Mouse (Mus musculus): Measurements from ENCODE around the gene Ttc33. TPM values are rescaled to one million over a fixed set of nuclear protein-coding genes. Genes with fewer than 3 reads are reported as not detected.
"Not testable (repeated sequence)": the region's sequence is repeated elsewhere in the genome, so short reads cannot be mapped to it uniquely, and the experiment has no call there.

Gene Ttc33
- total RNA-seq, 2 experiments from 2014 or later: 32.7 to 35.4 TPM

DNA sequence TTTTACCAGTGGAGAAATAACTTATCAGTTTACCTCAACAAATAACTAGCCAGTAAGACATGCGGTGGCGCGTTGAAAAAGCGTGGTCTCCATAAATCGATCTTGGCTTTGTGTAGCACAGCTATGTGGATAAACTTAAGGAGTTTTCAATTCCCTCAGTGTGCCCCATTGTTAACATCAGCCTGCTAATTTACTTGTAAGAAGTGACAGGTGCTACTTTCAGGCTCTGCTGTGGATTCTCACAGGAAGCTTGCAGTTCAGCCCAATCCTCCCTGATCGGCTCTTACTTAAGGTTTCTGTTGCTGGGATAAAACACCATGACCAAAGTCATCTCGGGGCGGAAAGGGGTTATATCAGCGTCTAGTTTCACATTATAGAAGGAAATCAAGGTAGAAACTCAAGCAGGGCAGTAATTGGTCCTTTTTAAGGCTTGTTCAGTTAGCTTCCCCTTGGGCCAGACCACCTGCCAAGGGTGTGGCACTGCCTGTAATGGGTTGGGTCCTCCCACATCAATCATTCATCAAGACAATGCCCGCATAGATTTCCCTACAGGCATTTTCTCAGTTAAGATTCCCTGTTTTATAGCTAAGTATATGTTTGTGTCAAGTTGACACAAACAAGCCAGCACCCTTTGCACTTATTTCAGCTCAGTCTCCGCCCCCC, 526 bp upstream of the Ttc33 start:
- DNase-seq: no peak

- DNase-seq: no peak
These were observed 959 bp downstream of the Ttc33 start for GRCm38 (mm10) chr15:5186293-5186675.

DNA sequence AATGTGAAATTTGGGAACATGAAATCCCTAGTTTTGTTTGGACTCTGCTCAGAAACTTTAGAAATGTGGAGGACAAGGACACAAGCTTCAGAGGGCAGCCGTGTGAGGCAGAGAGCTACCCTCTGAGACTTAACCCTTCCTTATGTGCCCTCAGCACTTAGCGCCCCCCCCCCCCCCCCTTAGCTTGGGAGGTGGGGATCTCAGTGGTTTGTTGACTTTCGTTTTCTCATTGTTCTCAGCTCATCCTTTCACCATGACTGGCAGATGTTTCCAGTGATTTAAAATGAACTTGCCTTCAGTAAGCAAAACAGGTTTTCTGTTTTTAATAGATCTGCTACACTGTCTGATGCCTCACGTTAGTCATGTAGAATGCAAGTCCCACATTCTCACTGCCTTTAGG, 1.8 kb downstream of the Ttc33 start:
- DNase-seq: no peak

DNA sequence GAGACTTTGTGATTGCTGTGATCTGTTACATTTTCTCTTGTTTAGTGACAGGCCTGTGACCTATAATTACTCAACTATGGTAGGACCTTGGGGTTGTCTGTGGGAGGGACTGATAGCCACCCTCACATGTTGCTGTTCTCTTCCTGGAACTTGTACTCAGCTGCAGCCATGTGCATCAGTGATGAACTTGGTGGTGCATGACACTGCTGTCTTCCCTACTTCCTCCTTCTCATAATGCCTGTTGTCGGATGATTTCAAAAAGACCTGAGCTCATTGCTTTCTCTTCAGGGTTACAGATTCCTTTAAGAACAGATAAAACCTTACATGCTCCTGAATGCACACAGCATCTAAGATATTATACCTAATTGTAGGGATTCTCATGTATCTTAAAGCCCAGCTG, 2.7 kb downstream of the Ttc33 start:
- no peak for DNase-seq

GRCm38 (mm10) chr15:5189504-5190093, 4.3 kb downstream of the Ttc33 start:
- no peak for DNase-seq

- no peak for DNase-seq
These were observed 8.5 kb downstream of the Ttc33 start for GRCm38 (mm10) chr15:5193833-5194232.

GRCm38 (mm10) chr15:5194446-5194845, 9.1 kb downstream of the Ttc33 start:
- peak; percentile 26 for DNase-seq

- no peak for DNase-seq
These were observed 9.6 kb downstream of the Ttc33 start for GRCm38 (mm10) chr15:5194931-5195330.

DNA sequence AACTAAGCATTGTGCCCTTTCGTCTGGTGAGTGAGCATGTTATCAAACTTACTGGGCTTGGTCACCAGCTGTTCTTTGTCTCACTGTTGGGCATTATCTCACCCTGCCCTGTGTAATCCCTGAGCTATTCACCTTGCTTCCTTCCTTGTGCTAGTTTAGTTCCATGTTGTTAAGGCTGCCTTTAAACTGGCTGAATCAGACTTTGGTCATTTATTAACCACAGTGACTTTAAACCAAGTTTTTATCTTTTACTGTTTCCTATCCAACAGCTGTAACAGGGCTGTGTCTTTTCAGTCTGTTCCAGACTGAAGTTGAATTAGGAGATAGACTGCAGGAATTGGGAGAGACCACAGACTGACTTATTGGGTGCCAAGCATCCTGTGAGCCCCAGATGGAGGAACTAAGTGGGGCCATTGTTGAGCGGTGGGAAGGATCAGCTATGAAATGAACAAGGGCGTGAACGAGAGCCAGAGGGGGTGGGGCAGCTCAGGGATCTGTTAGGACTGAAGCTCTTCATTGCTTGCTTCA, 10.7 kb downstream of the Ttc33 start:
- DNase-seq: no peak

DNA sequence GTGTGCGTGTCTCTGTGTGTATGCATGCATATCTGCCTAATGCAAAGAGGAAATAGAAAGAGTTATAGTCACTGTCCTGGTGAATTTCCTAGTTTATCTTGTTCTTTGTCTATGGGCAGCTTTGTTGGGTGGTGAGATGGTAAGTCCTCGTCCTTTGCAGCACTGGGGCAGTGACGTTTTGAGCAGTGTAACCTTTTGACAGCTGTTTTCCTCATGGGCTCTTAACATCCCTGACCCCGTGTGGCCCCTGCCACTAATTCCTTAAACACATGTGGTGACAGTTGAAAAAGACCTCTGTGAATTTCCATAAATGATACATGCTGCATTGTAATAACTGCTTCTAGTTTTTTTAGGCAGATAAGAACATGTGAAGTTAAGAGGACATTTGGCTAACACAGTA, 11.4 kb downstream of the Ttc33 start:
- DNase-seq: no peak

GRCm38 (mm10) chr15:5205222-5205621, 19.9 kb downstream of the Ttc33 start:
- no peak for DNase-seq

DNA sequence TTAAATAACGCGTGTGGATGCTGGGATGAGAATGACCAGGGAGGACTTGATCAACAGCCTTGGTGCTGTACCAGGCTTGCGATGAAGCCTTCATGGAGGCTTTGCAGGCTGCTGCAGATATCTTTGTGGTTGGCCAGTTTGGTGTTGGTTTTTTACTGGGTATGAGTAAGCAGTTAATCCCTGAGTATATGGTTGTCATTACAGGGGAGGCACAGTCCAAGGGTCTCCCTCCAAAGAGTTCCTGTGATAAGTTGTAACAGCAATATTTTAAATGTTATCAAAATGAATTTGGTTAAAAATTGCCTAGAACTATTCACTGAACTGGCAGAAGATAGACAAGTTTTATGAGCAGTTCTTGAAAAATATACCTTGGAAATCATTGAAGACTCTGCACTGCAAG, 23.8 kb downstream of the Ttc33 start:
- DNase-seq: no peak

GRCm38 (mm10) chr15:5220491-5220890, 35.2 kb downstream of the Ttc33 start:
- no peak for DNase-seq

DNA sequence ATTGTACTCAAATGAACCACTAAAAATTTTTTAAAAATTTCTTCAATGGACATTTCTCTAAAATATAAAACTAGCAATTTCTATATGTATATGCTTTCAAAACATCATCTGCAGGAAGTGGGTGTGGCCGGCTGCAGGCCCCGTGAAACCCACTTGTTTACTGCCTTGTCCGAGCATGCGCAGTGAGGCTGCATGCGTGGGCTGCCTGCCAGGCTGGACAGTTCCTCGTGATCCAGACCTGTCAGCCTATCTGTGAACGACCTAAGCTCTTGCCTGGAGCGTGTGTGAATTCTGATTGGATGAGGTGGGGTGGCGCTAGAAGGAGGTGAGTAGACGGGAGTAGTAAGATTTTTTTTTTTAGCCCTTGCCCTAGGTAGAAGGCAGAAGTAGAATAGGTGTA, 45.4 kb downstream of the Ttc33 start:
- DNase-seq: not testable (repeated sequence)

DNA sequence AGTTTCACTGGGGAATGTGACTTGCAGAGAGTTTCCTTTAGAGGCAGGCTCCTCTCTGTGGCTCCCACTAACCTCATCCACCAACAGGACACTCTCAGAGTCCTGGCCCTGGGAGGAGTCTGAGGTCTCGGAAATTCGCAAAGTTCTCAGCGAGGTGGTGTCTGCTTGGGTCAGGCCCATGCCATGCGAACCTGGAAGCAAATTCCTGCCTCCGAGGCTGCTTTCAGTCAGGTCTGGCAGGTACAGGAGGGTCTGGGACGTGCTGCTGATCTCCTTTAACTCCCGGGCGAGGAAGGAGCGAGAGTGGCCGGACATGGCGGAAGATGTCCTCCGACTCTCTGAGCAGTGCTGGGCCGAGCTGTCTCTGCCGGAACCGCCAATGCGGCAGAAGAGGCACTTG, 49.3 kb downstream of the Ttc33 start:
- DNase-seq: no peak

GRCm38 (mm10) chr15:5235527-5235926, 50.2 kb downstream of the Ttc33 start:
- peak; percentile 42 for DNase-seq

GRCm38 (mm10) chr15:5236538-5236937, 51.2 kb downstream of the Ttc33 start:
- peak; percentile 89 for DNase-seq

GRCm38 (mm10) chr15:5237012-5237660, 51.8 kb downstream of the Ttc33 start:
- no peak for DNase-seq

DNA sequence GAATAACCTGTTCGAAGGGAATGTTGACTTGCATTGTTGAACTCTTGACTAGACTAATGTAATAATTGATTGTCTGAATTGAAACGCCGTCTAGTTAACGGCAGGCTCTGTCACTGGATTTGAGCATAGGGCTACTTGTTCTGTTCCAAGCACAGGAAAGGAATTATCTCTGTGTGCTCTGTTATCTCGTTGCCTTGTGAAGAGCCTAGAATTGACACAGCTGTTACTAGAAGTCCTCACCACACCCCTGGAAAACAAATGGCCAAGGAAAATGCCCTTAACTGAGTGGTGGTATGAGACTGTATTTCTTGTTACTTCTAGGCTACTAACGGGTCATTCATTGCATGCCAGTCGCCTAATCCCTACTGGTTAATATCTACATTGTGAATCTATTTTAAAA, 52.7 kb downstream of the Ttc33 start:
- no peak for DNase-seq

DNA sequence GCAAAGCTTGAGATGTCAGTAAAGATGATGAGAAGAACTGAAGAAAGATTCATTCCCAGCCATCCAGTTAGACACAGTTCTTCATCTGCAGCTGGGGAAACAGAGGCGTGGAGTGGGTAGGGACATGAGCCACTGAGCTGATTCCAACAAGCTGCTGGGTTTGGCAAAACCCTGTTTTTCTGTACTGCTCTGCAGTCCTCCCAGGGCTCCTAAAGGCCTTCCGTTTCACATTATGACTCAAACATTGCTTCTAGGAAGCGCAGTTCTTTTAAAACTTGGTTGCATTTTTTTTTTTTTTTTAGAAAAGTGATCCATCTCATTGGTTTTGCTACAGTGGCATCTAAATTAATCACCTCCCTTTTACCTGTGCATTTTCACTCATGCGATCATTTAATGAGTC, 53.2 kb downstream of the Ttc33 start:
- no peak for DNase-seq

DNA sequence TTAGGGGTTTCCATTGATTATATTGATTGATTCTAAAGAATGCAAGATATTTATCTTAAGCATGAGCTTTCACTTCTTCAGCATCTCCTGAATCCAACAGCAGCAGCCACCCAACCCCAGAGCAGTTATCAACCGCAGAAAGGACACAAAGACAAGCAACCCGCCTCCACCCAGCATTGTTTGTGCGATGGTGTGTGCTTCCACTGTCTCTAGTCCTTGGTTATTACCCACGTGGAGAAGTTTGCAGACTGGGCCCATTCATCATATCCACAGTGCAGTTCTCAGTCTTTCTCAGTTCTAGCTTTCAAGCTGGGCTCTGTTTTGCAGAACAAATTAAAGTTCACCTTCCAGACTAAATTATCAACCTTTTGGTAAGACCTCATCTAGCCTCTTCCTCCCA, 54.0 kb downstream of the Ttc33 start:
- DNase-seq: no peak

DNA sequence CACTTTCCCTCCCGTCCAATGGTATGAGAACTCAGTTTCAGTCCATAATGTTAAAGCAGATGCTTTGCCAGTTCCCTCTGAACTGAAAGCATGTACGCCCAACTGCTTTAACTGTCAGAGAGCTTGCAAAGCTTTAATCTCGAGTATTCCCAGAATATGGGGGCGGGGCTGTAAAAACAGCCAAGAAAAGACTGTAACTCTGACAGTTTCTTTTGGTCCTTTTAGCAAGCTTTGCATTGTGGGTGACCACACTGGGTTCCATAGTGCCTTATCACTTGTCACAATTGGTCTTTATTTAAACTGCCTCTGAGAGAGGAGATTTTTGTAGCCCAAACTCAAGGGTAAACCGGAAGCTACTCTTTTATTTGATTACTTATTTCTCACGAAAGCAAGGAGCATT, 54.6 kb downstream of the Ttc33 start:
- no peak for DNase-seq

- no peak for DNase-seq
These were observed 55.0 kb downstream of the Ttc33 start for GRCm38 (mm10) chr15:5240360-5240759.
